Mouse (Mus musculus) spleen, adult 2 months (tissue): ENCODE results near the gene Bmpr1b. TPM values are rescaled to one million over a fixed set of nuclear protein-coding genes. Genes with fewer than 3 reads are reported as not detected.

ENCODE experiments used
- DNase-seq, 2 experiments: peaks; one replicate each; pipeline versions ENCODE4 v3.0.0 to v3.0.0-alpha.2; 2012 to 2021; ENCODE audit warnings: low spot score in 2 of 2, low read depth in 1 of 2
- H3K27ac ChIP-seq: fragments of 200-500 bp; 2 replicates; pipeline ENCODE4 v1.5.1; 2012; ENCODE audit warnings: low read length, inconsistent platforms; ENCODE audit not compliant: insufficient read depth
- H3K27me3 ChIP-seq: fragments of 200-500 bp; 2 replicates; pipeline ENCODE4 v1.6.1; 2012; ENCODE audit warnings: mild to moderate bottlenecking, moderate library complexity, low read length, inconsistent platforms; ENCODE audit not compliant: control insufficient read depth, insufficient read depth
- H3K36me3 ChIP-seq: fragments of 200-500 bp; 2 replicates; pipeline ENCODE4 v1.6.1; 2012; ENCODE audit warnings: mild to moderate bottlenecking, low read length, inconsistent platforms; ENCODE audit not compliant: control insufficient read depth, insufficient read depth
- H3K4me1 ChIP-seq: fragments of 200-500 bp; 2 replicates; pipeline ENCODE4 v1.6.1; 2011; ENCODE audit warnings: inconsistent platforms; ENCODE audit not compliant: control insufficient read depth, insufficient read depth, insufficient read length
- H3K4me3 ChIP-seq: fragments of 200-500 bp; 2 replicates; pipeline ENCODE4 v1.5.1; 2011; ENCODE audit warnings: mild to moderate bottlenecking, inconsistent platforms; ENCODE audit not compliant: insufficient read depth, insufficient read length; ENCODE audit errors: extremely low read depth
- CTCF ChIP-seq: fragments of 200-500 bp; IDR thresholded peaks from 2 replicates; pipeline ENCODE4 v1.5.1; 2011; ENCODE audit warnings: mild to moderate bottlenecking, inconsistent platforms; ENCODE audit not compliant: insufficient read depth, insufficient read length, insufficient replicate concordance; ENCODE audit errors: extremely low read depth
- POLR2A ChIP-seq: fragments of 200-500 bp; IDR thresholded peaks from 2 replicates; pipeline ENCODE4 v1.6.1; 2011; ENCODE audit warnings: low read depth, low read length, inconsistent platforms
- WGBS: fragments of 180-500 bp; shearing (Covaris S2); methylation state at CpG from one replicate; pipeline ENCODE4 v1.1.7; 2018; 5-methylcytosine and 5-hydroxymethylcytosine counted together
- polyA plus RNA-seq: library from polyadenylated mRNA; depleted of rRNA; stranded (reverse); fragments of >200 nt; gene quantifications from 2 replicates; pipeline ENCODE4 v1.2.3, GENCODE M21; 2012

Bmpr1b gene
- polyA plus RNA-seq, 1 experiment, result 0.06 TPM

DNA sequence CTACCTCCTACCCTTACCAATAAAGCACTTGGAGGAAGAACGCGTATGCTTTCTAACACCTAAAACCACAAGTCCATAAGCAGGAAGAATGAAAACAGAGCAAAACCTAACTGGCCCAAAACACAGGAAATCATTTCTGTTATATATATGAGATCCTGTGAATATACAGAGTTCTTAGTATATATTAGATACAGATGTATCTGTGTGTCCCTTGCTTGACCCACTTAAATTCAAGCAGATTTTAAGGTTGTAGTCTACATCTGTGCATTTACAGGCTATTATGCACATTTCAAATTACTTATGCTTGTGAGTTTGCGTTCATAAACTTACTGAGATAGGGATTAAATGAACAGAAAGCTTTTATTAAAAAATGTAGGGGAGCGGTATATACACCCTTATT lies 271.5 kb downstream of the Bmpr1b start:
- H3K4me1 ChIP-seq, result no peaks in the 10 kb centered on the region

GRCm38 (mm10) chr3:141896870-141897554 lies 272.2 kb downstream of the Bmpr1b start:
- 17% methylated on average over 4 of the region's 4 CpGs for WGBS

More for the DNA sequence above, 271.5 kb downstream of the Bmpr1b start:
- WGBS, result 61% methylated on average over 4 of the region's 4 CpGs
- Histone ChIP-seq H3K36me3 (no peaks in the 10 kb centered on the region), H3K27ac (no peak overlapping the region), H3K27me3 (no peaks in the 10 kb centered on the region), H3K4me3 (no peak overlapping the region)
- DNase-seq, result no peak
- no peak for TF ChIP-seq POLR2A
- TF ChIP-seq CTCF, result no peak

GRCm38 (mm10) chr3:141895096-141895495 lies 274.1 kb downstream of the Bmpr1b start:
- TF ChIP-seq CTCF, result no peak
- TF ChIP-seq POLR2A, result no peak

More at GRCm38 (mm10) chr3:141896870-141897554, 272.2 kb downstream of the Bmpr1b start:
- H3K4me1 ChIP-seq, result no peaks in the 10 kb centered on the region
- no peaks in the 10 kb centered on the region for H3K27me3 ChIP-seq
- no peak overlapping the region for H3K27ac ChIP-seq
- no peaks in the 10 kb centered on the region for H3K36me3 ChIP-seq
- no peak for DNase-seq
- H3K4me3 ChIP-seq, result no peak overlapping the region
- no peak for TF ChIP-seq CTCF
- TF ChIP-seq POLR2A, result no peak

GRCm38 (mm10) chr3:141890668-141891067 lies 278.6 kb downstream of the Bmpr1b start:
- TF ChIP-seq CTCF (no peak), POLR2A (no peak)
- H3K36me3 ChIP-seq, result no peaks in the 10 kb centered on the region
- no peak overlapping the region for H3K4me3 ChIP-seq
- H3K27me3 ChIP-seq, result no peaks in the 10 kb centered on the region
- H3K27ac ChIP-seq, result no peak overlapping the region
- no peak for DNase-seq
- 44% methylated on average over 4 of the region's 4 CpGs for WGBS
- no peaks in the 10 kb centered on the region for H3K4me1 ChIP-seq

More at GRCm38 (mm10) chr3:141895096-141895495, 274.1 kb downstream of the Bmpr1b start:
- Histone ChIP-seq H3K36me3 (no peaks in the 10 kb centered on the region), H3K27ac (no peak overlapping the region), H3K4me1 (no peaks in the 10 kb centered on the region), H3K4me3 (no peak overlapping the region), H3K27me3 (no peaks in the 10 kb centered on the region)
- DNase-seq, result no peak
- 83% methylated on average over 5 of the region's 5 CpGs for WGBS

DNA sequence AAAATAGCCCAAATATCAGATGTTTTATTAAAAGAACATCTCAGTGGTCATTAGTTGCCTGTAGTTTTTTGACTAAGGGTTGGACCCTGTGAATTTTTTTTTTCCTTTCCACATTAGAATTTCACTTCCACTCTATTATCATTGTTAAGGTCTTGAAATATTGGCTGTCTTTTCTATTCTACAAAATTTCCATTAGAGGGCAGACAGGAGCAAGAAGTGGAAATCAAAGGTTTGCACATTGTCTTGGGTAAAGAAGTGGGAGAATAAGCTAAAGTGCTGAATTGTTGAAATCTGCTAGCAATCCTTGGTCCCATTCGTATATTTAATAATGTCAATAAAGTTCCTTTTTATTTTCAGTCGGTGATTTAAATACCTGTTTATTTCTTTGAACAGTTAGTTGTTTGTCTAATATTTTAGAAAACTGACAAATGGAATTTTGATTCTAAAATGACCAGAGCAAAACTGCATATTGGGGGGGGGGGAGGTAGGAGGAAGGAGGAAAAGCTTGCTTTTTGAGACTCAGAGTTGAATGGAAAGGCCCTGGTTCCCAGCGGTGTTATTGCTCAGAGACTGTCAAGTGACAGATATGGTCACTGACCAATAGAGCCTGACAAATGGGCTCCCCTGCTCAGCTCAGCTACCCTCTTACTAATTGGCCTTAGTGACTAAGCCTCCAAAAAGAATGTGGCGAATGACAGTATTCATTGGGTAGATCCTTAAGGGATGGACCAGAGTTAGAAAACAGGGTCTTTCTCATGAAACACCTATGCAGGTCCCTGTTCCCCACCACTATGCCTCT lies 281.6 kb downstream of the Bmpr1b start:
- no peak for DNase-seq
- Histone ChIP-seq H3K27ac (no peak overlapping the region), H3K36me3 (no peaks in the 10 kb centered on the region), H3K4me3 (no peak overlapping the region), H3K4me1 (no peaks in the 10 kb centered on the region), H3K27me3 (no peaks in the 10 kb centered on the region)
- TF ChIP-seq CTCF (no peak), POLR2A (no peak)
- WGBS, result 68% methylated on average over 4 of the region's 4 CpGs

- 91% methylated on average over 5 of the region's 5 CpGs for WGBS
- no peak for DNase-seq
- H3K27ac ChIP-seq, result no peak overlapping the region
Measured at GRCm38 (mm10) chr3:141884190-141884589, 285.0 kb downstream of the Bmpr1b start.

DNA sequence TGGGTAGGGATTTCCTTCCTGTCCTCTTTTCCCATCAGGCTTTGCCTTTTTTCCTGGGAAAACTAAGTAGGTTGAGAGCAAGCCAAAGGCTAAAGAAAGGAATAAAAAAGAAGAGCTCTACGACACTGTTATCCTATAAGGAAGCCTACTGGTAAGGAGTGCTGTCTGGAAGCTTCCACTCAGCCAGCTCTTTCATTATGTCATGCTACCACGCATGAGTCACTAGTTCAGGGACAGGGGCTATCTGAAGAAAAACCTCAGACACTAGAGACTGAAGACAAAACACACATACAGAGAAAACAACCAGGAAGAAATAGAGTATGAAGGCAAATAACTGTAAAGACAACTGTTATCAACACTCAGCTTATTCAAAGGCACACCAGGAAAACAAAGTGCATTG lies 286.7 kb downstream of the Bmpr1b start:
- no peak for DNase-seq
- Histone ChIP-seq H3K36me3 (no peaks in the 10 kb centered on the region), H3K27ac (no peak overlapping the region), H3K27me3 (no peaks in the 10 kb centered on the region), H3K4me3 (no peak overlapping the region), H3K4me1 (no peaks in the 10 kb centered on the region)
- no peak for TF ChIP-seq CTCF
- TF ChIP-seq POLR2A, result no peak
- WGBS, result 63% methylated on average over 2 of the region's 2 CpGs

More at GRCm38 (mm10) chr3:141884190-141884589, 285.0 kb downstream of the Bmpr1b start:
- Histone ChIP-seq H3K4me3 (no peak overlapping the region), H3K36me3 (no peaks in the 10 kb centered on the region), H3K27me3 (no peaks in the 10 kb centered on the region), H3K4me1 (no peaks in the 10 kb centered on the region)
- TF ChIP-seq CTCF, result no peak
- no peak for TF ChIP-seq POLR2A
